Mouse (Mus musculus) olfactory bulb, adult 2 months (tissue): ENCODE data around the gene Hrct1. TPM values are rescaled to one million over a fixed set of nuclear protein-coding genes. Genes with fewer than 3 reads are reported as not detected.

Experiments
- H3K27ac ChIP-seq: fragments of 200-500 bp; 2 replicates; pipeline ENCODE4 v1.5.1; 2012; ENCODE audit warnings: low read depth, low read length; ENCODE audit not compliant: insufficient read depth
- H3K4me1 ChIP-seq: fragments of 200-500 bp; 2 replicates; pipeline ENCODE4 v1.6.1; 2012; ENCODE audit warnings: low read length; ENCODE audit not compliant: control insufficient read depth, insufficient read depth
- H3K4me3 ChIP-seq: fragments of 200-500 bp; 2 replicates; pipeline ENCODE4 v1.5.1; 2012; ENCODE audit warnings: mild to moderate bottlenecking, low read depth, low read length, moderate library complexity; ENCODE audit not compliant: insufficient read depth
- CTCF ChIP-seq: fragments of 200-500 bp; IDR thresholded peaks from 2 replicates; pipeline ENCODE4 v1.5.1; 2012; ENCODE audit warnings: low read depth, mild to moderate bottlenecking, low read length, moderate library complexity; ENCODE audit not compliant: insufficient read depth
- POLR2A ChIP-seq: fragments of 200-500 bp; IDR thresholded peaks from 2 replicates; pipeline ENCODE4 v1.6.1; 2012; ENCODE audit warnings: mild to moderate bottlenecking, low read depth, low read length, moderate library complexity; ENCODE audit not compliant: insufficient read depth
- WGBS: fragments of 180-500 bp; shearing (Covaris S2); methylation state at CpG from one replicate; pipeline ENCODE4 v1.1.7; 2018; 5-methylcytosine and 5-hydroxymethylcytosine counted together
- polyA plus RNA-seq: library from polyadenylated mRNA; stranded (reverse); fragments of >200 nt; gene quantifications from 2 replicates; pipeline ENCODE4 v1.2.4, GENCODE M21; 2012; ENCODE audit warnings: low replicate concordance; ENCODE audit not compliant: missing spikeins, insufficient read depth, insufficient read length

Gene Hrct1
- polyA plus RNA-seq, 1 experiment, result not detected

- Histone ChIP-seq H3K4me3 (no peak within 1 kb of the TSS), H3K4me1 (no peaks in the 10 kb centered on the region; the same call in 1 of the 2 replicates), H3K27ac (no peak within 1 kb of the TSS)
- 94% methylated on average over 6 of the region's 6 CpGs for WGBS
- no peak for TF ChIP-seq CTCF
- TF ChIP-seq POLR2A, result no peak
These were observed 26.3 kb upstream of the Hrct1 start, which contains the start of gene Olfr70 for GRCm38 (mm10) chr4:43700707-43701106. TSS of gene Olfr70 (minus strand) at chr4:43700807.

GRCm38 (mm10) chr4:43703439-43703838 is 23.5 kb upstream of the Hrct1 start:
- H3K4me3 ChIP-seq, result no peak overlapping the region
- no peak overlapping the region for H3K27ac ChIP-seq
- TF ChIP-seq POLR2A, result no peak
- TF ChIP-seq CTCF, result no peak
- H3K4me1 ChIP-seq, result no peaks in the 10 kb centered on the region; the same call in 1 of the 2 replicates
- WGBS, result 81% methylated on average over 6 of the region's 6 CpGs

- TF ChIP-seq POLR2A, result no peak
- TF ChIP-seq CTCF, result no peak
- WGBS, result 74% methylated on average over 8 of the region's 8 CpGs
- Histone ChIP-seq H3K27ac (no peak overlapping the region), H3K4me1 (no peaks in the 10 kb centered on the region; the same call in 1 of the 2 replicates), H3K4me3 (no peak overlapping the region)
These were observed 23.1 kb upstream of the Hrct1 start for GRCm38 (mm10) chr4:43703851-43704250.

GRCm38 (mm10) chr4:43705991-43706390 is 21.0 kb upstream of the Hrct1 start:
- WGBS, result 89% methylated on average over 13 of the region's 13 CpGs

GRCm38 (mm10) chr4:43709869-43710268 is 17.1 kb upstream of the Hrct1 start, which contains the start of gene Olfr71:
TSS of gene Olfr71 (minus strand) at chr4:43710255.
- H3K4me3 ChIP-seq, result no peak within 1 kb of the TSS
- no peak within 1 kb of the TSS for H3K27ac ChIP-seq
- WGBS, result 57% methylated on average over 6 of the region's 6 CpGs
- no peak for TF ChIP-seq POLR2A
- TF ChIP-seq CTCF, result no peak
- no peaks in the 10 kb centered on the region for H3K4me1 ChIP-seq

More at GRCm38 (mm10) chr4:43705991-43706390, 21.0 kb upstream of the Hrct1 start:
- Histone ChIP-seq H3K27ac (no peak overlapping the region), H3K4me3 (no peak overlapping the region), H3K4me1 (no peaks in the 10 kb centered on the region; the same call in 1 of the 2 replicates)
- TF ChIP-seq POLR2A (no peak), CTCF (no peak)

- WGBS, result 7% methylated on average over 2 of the region's 2 CpGs
- Histone ChIP-seq H3K4me1 (no peaks in the 10 kb centered on the region), H3K4me3 (no peak overlapping the region), H3K27ac (no peak overlapping the region)
- TF ChIP-seq POLR2A (no peak), CTCF (peak; percentile 58; the same call in 1 of the 2 replicates)
These were observed 15.2 kb upstream of the Hrct1 start for GRCm38 (mm10) chr4:43711821-43712220.

GRCm38 (mm10) chr4:43713652-43714219 is 13.3 kb upstream of the Hrct1 start:
- Histone ChIP-seq H3K27ac (no peak overlapping the region), H3K4me1 (no peaks in the 10 kb centered on the region), H3K4me3 (no peak overlapping the region)
- 41% methylated on average over 7 of the region's 7 CpGs for WGBS
- TF ChIP-seq POLR2A, result no peak
- TF ChIP-seq CTCF, result no peak

GRCm38 (mm10) chr4:43720491-43721228 is 6.3 kb upstream of the Hrct1 start:
- no peak for TF ChIP-seq CTCF
- TF ChIP-seq POLR2A, result no peak
- Histone ChIP-seq H3K4me3 (no peak overlapping the region), H3K27ac (no peak overlapping the region), H3K4me1 (no peaks in the 10 kb centered on the region)
- WGBS, result 31% methylated on average over 16 of the region's 16 CpGs

- WGBS, result 87% methylated on average over 4 of the region's 4 CpGs
- H3K27ac ChIP-seq, result no peak overlapping the region
- TF ChIP-seq CTCF, result no peak
- no peak for TF ChIP-seq POLR2A
- H3K4me3 ChIP-seq, result no peak overlapping the region
- H3K4me1 ChIP-seq, result peaks cover 2% of the 10 kb centered on the region
These were observed 4.8 kb upstream of the Hrct1 start for GRCm38 (mm10) chr4:43722191-43722590.
